Mouse (Mus musculus) adrenal gland, postnatal 4 days (tissue): ENCODE measurements around the gene Ccl4. TPM values are rescaled to one million over a fixed set of nuclear protein-coding genes. Genes with fewer than 3 reads are reported as not detected.

Experiments used
- DNase-seq, 2 experiments: peaks; one replicate each; pipeline ENCODE4 v3.0.0; 2021 to 2022; ENCODE audit warnings: low spot score in 2 of 2, mixed read lengths in 2 of 2
- long read RNA-seq, 2 experiments: library from polyadenylated mRNA; stranded (forward); transcript quantifications; one replicate each; pipeline ENCODE4 v2.0.0; 2021
- total RNA-seq, 2 experiments: library from RNA; stranded (reverse); gene quantifications; 2 replicates each; pipeline ENCODE4 v1.2.3; 2021

The Ccl4 gene
- under 1 TPM in 1 of 2 experiments, not detected in 1; 0.51 TPM for total RNA-seq
- long read RNA-seq, experiment 1, result 0 reads
- long read RNA-seq, experiment 2, partial matches to known transcripts, result 0 of 1 reads
- long read RNA-seq, experiment 2, other reads (novel, unspliced or antisense), result 0 of 1 reads

DNA sequence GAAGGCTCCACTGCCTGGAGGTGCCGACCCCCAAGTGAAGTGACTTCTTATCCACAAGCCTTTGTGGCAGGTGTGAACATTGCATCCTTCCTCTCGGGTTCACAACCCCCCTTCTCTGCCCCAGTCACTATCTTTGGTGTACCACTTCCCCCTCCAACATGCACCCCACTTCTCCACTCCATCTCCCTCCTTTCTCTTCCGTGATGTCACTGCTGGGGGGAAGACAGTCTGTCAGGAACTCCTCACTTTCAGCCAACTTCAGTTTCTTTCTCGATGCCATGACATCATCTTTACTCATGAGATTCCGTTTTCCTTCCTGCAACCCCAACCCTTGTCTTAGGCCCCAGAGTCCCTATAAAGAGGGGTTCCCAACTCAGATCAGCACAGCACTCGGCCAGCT lies at the start of gene Ccl4:
TSS of gene Ccl4 (plus strand) at position 381 of the 400 bp plus-strand sequence.
- no peak for DNase-seq

- no peak for DNase-seq
Measured at GRCm38 (mm10) chr11:83616586-83616985, 45.8 kb upstream of the Ccl4 start.

GRCm38 (mm10) chr11:83618238-83618637 lies 44.1 kb upstream of the Ccl4 start:
- no peak for DNase-seq

DNA sequence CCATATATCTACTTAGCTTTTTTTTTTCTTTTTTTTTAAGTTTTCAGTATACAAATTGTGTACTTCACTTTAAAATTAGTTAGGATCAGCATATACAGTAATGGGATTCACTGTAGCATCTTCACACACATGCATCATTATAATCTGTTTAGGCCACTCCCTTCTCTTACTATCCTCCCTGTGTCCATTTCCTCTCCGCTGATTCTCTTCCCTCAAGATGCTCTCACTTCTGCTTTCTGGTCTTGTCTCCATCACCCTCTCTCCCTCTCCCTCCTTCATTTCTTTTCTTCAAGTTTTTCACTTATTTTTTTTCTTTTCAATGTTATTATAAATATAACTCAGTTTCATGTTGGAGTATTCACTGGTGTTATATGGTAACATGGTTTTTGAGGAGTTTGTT lies 43.3 kb upstream of the Ccl4 start:
- DNase-seq, result no peak

- DNase-seq, result no peak
Measured at GRCm38 (mm10) chr11:83623586-83623985, 38.8 kb upstream of the Ccl4 start.

DNA sequence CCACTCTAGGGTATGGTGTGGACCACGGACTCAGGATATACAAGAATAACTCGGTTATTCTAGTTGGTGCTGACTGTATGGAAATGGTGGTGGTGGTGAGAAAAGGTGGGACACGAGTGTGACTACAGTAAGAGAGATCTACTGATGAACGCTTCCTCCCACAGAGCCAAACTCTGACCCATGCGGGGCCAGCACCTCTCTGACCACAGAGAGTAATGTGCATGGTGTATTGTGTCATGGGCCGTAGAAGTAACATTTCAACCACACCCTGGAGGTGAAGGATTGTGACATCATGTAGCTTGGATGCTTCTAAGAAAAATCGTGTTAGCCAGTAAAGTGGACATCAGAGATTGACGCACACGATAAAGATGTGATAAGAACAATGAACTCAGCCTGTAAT lies 33.6 kb upstream of the Ccl4 start:
- no peak for DNase-seq

GRCm38 (mm10) chr11:83630630-83631029 lies 31.8 kb upstream of the Ccl4 start:
- no peak for DNase-seq

DNA sequence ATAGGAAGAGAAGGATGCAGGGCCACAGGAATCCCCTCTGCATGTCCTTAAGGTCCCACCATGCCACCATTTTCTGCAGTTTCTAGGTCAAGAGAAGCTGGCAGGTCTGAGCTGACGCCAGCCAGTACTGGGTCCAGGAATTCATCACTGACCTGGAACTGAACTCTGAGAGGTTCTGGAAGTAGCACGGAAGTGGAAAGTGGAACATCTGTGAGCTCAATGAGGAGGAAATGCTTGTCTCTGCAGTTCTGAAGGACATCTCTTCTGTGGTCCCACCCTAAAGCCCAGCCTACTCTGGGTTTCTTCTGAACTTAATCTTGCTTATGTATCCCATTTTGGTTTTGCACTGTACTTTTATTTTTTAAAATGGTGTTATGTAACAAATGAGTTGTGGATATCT lies 31.3 kb upstream of the Ccl4 start:
- DNase-seq, result no peak

GRCm38 (mm10) chr11:83632744-83633143 lies 29.6 kb upstream of the Ccl4 start:
- no peak for DNase-seq

- no peak for DNase-seq
Measured at GRCm38 (mm10) chr11:83634425-83634824, 28.0 kb upstream of the Ccl4 start.

DNA sequence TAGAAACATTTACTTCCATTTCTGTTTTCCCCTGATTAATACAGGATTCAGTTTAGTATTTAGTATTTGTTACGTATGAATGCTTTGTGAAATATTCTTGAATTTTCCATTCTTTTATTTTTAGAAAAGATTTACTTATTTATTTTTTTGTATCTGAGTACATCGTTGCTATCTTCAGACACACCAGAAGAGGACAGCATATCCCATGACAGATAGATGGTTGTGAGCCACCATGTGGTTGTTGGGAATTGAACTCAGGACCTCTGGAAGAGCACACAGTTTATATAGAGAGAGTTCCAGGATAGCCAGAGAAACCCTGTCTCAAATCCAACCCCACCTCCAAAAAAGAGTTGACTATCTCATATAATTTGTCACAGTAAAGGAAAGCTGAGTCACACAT lies 27.5 kb upstream of the Ccl4 start:
- DNase-seq, result no peak

DNA sequence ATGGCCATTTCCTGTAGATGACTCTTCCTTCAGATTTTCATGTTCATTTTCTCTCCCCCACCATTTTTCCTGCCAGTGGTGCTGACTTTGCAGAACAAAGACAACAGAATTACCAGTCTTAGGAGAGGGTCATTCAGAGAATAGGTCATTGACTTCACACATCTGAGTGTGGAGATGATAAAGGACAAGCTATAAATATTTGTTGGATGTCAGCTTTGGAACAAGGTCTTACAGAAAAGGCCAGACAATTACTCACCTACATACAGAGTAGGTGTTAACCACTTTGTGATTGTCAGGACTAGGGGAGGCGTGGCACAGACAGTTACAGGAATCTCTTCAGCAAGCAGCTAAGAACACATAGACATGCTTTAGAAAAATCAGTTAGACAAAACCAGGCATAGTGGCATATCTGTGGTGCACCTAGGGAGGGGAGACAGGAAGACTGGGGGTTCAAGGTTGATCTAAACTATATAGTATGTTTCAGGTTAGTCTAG lies 25.6 kb upstream of the Ccl4 start:
- no peak for DNase-seq

DNA sequence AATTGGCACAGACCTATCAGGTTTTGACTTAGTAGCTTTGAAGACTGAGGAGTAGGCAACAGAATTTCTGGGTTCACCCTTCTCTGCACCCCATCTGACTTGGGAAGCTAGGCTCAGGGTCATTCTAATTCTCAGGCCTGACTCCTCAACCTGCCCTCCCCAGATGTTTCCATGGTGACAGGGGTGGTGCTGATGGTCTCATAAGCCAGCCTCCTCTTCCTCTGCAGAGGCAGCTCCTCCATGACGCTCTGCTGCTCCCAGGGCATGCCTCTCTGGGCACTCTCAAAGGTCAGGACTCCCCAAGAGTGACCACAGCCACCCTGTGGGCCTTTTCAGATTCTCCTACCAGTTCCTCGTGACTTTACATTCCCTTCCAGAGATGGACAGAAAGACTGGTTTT lies 23.4 kb upstream of the Ccl4 start:
- no peak for DNase-seq

GRCm38 (mm10) chr11:83639533-83639932 lies 22.9 kb upstream of the Ccl4 start:
- no peak for DNase-seq

- DNase-seq, result no peak
Measured at GRCm38 (mm10) chr11:83640141-83640540, 22.2 kb upstream of the Ccl4 start.

GRCm38 (mm10) chr11:83641216-83641615 lies 21.2 kb upstream of the Ccl4 start:
- DNase-seq, result no peak

DNA sequence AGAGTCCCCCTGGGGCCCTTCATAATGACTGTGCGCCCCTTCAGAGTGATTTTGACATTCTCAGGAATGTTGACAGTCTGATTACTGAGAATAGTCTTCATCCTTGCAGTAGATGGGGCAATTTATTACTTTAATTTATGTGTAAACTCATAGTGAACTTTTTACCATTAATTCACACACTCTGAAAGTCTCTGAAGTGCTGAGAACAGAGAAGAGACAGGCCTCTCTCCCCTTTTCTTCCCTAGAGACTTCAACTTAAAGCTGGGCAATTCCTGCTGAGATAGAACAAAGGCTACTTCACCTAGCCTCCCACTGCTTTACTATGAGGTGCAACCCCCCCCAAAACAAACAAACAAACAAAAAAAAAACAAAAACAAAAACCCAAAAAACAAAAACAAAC lies 16.9 kb upstream of the Ccl4 start, which contains the start of gene Rpl9-ps1:
TSS of gene Rpl9-ps1 (minus strand) at position 101 of the 400 bp plus-strand sequence.
- DNase-seq, result no peak

GRCm38 (mm10) chr11:83646356-83647149 lies 15.8 kb upstream of the Ccl4 start:
- no peak for DNase-seq

DNA sequence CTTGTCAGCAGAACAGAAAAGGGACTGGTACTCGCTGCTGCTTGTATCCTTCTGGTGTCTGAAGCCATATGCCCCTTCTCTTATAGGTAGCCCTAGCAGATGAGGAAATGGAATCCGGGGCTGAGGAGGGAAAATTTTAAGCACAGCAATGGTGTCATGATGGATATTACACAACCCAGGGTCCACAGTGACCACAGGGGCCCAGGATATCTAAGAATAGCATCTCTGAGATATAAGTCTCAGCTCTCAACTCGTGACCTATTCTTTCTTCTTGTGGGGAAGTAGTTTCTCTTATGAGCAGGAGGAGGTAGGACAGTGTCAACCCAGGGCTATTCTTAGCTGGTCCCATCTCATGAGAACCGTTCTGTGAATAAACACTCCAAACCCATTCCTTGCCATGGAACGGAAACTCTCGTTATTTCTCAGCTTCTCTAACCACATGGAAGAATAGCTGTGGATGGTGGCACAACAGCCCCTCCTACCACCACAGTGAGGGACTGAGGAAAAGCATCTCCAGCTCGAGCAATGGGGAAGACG lies 13.0 kb upstream of the Ccl4 start, which contains the start of gene Ccl3:
TSS of gene Ccl3 (minus strand) at position 51 of the 537 bp plus-strand sequence.
- no peak for DNase-seq

- DNase-seq, result no peak
Measured at GRCm38 (mm10) chr11:83654606-83655005, 7.8 kb upstream of the Ccl4 start.

- no peak for DNase-seq
Measured at GRCm38 (mm10) chr11:83657508-83657907, 4.9 kb upstream of the Ccl4 start.

DNA sequence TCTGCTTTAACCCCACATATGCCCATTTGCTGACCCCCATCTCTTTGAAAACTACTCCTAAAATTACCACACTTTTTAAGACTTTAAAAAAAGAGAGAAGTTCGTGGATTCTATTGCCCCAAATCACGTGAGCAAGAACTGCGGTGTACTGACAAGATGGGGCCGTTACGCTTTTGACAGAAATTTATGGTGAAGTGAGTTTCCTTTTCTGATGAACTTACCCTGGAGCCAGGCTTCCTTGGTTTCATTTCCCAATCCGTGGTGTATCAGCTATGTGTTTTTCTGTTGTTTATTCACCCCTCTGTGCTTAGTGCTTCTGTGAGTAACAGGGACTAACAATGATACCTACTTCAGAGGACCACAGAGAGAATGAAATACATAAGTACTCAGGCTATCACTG lies 3.6 kb upstream of the Ccl4 start:
- no peak for DNase-seq
